Mouse (Mus musculus): ENCODE results near the gene Olfr463. TPM values are rescaled to one million over a fixed set of nuclear protein-coding genes. Genes with fewer than 3 reads are reported as not detected.

The Olfr463 gene
- polyA plus RNA-seq, 1 experiment = not detected

- H3K36me3 ChIP-seq (ENCODE audit: control insufficient read depth, insufficient read depth, low read length, poor library complexity, severe bottlenecking) = no peaks in the 10 kb centered on the region
- TF ChIP-seq POLR2A (IDR thresholded peaks at IDR 0.05; ENCODE audit: insufficient read depth, low read length) = no peak
- no peak for TF ChIP-seq CTCF (IDR thresholded peaks at IDR 0.05; ENCODE audit: low read depth, low read length)
- no peak for TF ChIP-seq EP300 (IDR thresholded peaks at IDR 0.05; ENCODE audit: insufficient read depth, low read depth, low read length)
- no peak overlapping the region for H3K4me3 ChIP-seq (ENCODE audit: low read depth, low read length)
- H3K27me3 ChIP-seq (ENCODE audit: control insufficient read depth, insufficient read depth, low read length, poor library complexity, severe bottlenecking) = no peaks in the 10 kb centered on the region
- no peaks in the 10 kb centered on the region for H3K4me1 ChIP-seq (ENCODE audit: control insufficient read depth, insufficient read depth, low read length)
- H3K27ac ChIP-seq (ENCODE audit: insufficient read depth, low read length) = no peak overlapping the region
- H3K9ac ChIP-seq (ENCODE audit: low read depth, poor library complexity, severe bottlenecking) = no peak overlapping the region
- no peaks in the 10 kb centered on the region for H3K9me3 ChIP-seq (replicated peaks; ENCODE audit: control insufficient read depth, insufficient read depth, low read length, poor library complexity, severe bottlenecking)
Observed at GRCm38 (mm10) chr11:87846968-87847600, 50.1 kb downstream of the Olfr463 start.

Other genes starting within 250 kb of the Olfr463 start
- 2.8 and 4.9 TPM in 2 replicates for gene Rnf43, start 234.7 kb downstream of the Olfr463 start, polyA plus RNA-seq (2011; ENCODE audit: insufficient read depth, insufficient read length, low read depth, missing spikeins)
- 83.6 and 86.3 TPM in 2 replicates for gene Supt4a, start 159.8 kb downstream of the Olfr463 start, polyA plus RNA-seq (2011; ENCODE audit: insufficient read depth, insufficient read length, low read depth, missing spikeins)
- gene Tspoap1, start 136.8 kb downstream of the Olfr463 start, polyA plus RNA-seq (2011; ENCODE audit: insufficient read depth, insufficient read length, low read depth, missing spikeins) = 3.2 and 5.1 TPM in 2 replicates
- gene Mpo, start 103.8 kb downstream of the Olfr463 start, polyA plus RNA-seq (2011; ENCODE audit: insufficient read depth, insufficient read length, low read depth, missing spikeins) = not detected in 2 replicates
- not detected in 2 replicates for gene Lpo, start 69.1 kb downstream of the Olfr463 start, polyA plus RNA-seq (2011; ENCODE audit: insufficient read depth, insufficient read length, low read depth, missing spikeins)
- gene Mks1, start 44.2 kb downstream of the Olfr463 start, polyA plus RNA-seq (2011; ENCODE audit: insufficient read depth, insufficient read length, low read depth, missing spikeins) = 8.2 and 12.1 TPM in 2 replicates
- gene Epx, start 21.9 kb downstream of the Olfr463 start, polyA plus RNA-seq (2011; ENCODE audit: insufficient read depth, insufficient read length, low read depth, missing spikeins) = not detected in 2 replicates
- gene Olfr462, start 5.1 kb downstream of the Olfr463 start, polyA plus RNA-seq (2011; ENCODE audit: insufficient read depth, insufficient read length, low read depth, missing spikeins) = not detected in 2 replicates
- not detected in 2 replicates for gene Olfr464, start 23.6 kb upstream of the Olfr463 start, polyA plus RNA-seq (2011; ENCODE audit: insufficient read depth, insufficient read length, low read depth, missing spikeins)
- gene Dynll2, start 90.1 kb upstream of the Olfr463 start, polyA plus RNA-seq (2011; ENCODE audit: insufficient read depth, insufficient read length, low read depth, missing spikeins) = 130 and 133 TPM in 2 replicates
- gene Srsf1, start 150.0 kb upstream of the Olfr463 start, polyA plus RNA-seq (2011; ENCODE audit: insufficient read depth, insufficient read length, low read depth, missing spikeins) = 511 and 547 TPM in 2 replicates
- 43.4 and 44.8 TPM in 2 replicates for gene Vezf1, start 170.9 kb upstream of the Olfr463 start, polyA plus RNA-seq (2011; ENCODE audit: insufficient read depth, insufficient read length, low read depth, missing spikeins)
- gene Cuedc1, start 200.7 kb upstream of the Olfr463 start, polyA plus RNA-seq (2011; ENCODE audit: insufficient read depth, insufficient read length, low read depth, missing spikeins) = 21.9 and 22.5 TPM in 2 replicates

Data from ES-Bruce4 (cell line).